Mouse (Mus musculus): ENCODE measurements at regions not wholly inside any gene's neighbourhood (a gene's known extent, or its start where the extent isn't known, plus 50 kb on each side); places are given as distances from the start of the nearest gene placed in this dataset.
"Not testable (repeated sequence)": the region's sequence is repeated elsewhere in the genome, so short reads cannot be mapped to it uniquely, and the experiment has no call there.

DNA sequence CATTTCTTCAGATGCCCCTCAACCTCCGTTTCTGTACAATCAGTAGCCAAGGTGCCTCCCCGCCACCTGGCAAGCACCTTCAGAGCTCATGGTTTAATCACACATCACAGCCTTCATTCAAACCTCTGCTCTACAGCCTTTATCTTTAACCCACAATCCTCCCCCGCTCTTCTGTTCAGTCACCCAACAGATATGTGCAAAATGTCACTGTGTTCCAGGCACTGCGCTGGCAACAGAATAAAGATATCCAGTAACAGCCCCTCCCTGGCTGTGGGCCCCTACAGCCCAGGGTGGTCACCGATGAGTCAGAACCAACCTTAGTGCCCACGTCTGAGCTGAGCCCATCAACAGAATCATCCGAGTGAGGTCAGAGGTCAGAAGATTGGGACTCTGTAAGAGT is 54.3 kb upstream of the Ddr1 start:
- intact Hi-C loops (cut with DNase I): no loop called here
- no peak for DNase-seq

DNA sequence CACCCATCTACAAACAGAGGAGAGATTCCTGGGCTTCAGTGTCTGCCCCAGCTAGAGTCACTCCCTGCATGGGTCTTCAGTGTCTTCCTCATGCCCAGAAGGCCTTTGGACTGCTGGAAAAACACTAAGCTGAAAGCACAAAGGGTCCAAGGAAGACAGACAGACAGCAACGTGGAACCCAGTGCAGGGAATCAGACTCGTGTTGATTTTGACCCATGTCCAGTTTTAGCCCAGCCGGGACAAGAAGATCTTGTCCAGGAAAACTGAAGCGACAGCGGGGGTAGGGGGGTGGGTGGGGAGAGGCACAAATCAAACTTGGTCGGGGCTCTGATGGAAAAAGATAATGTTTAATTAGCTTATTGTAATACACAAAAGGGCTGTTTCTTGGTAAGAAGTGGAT is 55.3 kb upstream of the Ddr1 start:
- DNase-seq: no peak
- intact Hi-C loops (cut with DNase I): no loop called here

DNA sequence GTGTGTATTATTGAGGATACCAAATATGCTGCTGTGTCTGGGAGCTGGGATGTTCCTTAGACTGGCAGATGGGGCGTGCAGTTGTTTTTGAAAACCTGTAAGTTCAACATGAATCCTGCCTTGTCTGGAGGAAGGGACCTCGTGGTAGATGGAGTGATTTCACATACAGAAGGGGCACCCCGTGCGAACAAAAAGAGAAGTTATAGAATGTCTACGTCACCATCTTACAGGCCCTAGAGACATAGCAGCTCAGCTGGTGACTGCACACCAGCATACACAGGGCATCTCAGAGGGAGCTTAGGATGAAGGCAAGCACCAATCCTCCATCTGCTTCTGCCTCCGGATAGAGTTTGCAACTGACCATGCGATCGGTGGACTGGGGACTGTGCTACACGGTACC is 58.2 kb upstream of the Ddr1 start:
- DNase-seq: no peak
- intact Hi-C loops (cut with DNase I): no loop called here

DNA sequence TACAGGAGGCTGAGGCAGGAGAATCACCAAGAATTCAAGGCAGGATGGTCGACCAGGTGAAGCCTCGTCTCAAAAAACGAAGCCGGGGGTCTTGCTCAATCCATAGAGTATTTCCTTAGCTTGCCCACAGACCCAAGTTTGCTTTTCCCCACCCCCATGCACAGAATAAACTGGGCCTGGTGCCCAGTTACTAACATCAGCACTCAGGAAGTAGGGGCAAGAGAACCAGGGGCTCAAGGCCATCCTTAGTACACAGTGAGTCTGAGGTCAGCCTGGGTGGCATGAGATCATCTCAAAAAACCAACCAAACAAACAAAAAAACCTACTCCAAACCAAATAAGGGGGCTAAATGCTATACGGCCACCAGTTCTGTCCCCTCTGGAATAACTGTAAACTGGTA is 58.4 kb upstream of the Ier3 start:
- intact Hi-C loops (cut with DNase I): no loop called here

DNA sequence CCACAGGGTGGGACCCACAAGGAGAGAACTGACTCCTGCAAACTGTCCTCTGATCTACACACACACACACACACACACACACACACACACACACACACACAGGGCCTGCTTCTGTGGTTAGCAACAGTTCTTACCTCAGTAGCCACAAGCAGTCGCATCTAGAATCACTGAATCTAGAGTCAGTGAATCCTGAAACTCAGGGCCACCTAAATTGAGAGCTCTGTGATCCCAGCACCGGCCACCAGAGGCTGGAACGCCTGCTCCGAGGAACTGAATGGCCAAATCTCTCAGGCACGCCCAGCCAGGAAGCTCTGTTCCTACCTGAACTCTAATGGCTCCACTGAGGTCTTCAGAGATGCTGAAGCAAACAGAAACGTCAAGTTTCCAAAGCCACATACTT is 57.6 kb upstream of the Ier3 start:
- intact Hi-C loops (cut with DNase I): no loop called here

More for the DNA sequence above, 58.4 kb upstream of the Ier3 start:
- no peak for DNase-seq

DNA sequence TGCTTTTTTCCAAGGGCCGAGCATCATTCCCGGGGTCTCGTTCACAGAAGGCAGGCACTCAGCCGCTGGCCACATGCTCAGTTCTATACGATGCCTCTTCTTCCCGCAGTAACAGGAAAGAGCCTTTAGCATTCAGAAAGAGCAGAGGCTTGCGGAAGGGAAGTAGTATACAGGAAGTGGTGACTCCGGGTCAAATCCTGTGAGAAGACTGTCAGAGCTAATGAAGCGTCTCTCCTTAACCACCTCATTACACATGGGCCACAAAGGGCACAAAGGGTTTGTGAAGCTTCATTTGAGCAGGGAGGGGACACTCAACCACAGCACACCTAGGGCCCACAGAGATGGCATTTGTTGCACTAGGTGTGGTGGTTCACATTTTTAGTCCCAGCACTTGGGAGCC is 55.1 kb upstream of the Ier3 start:
- intact Hi-C loops (cut with DNase I): no loop called here
- no peak for DNase-seq

More for the DNA sequence above, 57.6 kb upstream of the Ier3 start:
- peak; percentile 36 to 66 for DNase-seq

DNA sequence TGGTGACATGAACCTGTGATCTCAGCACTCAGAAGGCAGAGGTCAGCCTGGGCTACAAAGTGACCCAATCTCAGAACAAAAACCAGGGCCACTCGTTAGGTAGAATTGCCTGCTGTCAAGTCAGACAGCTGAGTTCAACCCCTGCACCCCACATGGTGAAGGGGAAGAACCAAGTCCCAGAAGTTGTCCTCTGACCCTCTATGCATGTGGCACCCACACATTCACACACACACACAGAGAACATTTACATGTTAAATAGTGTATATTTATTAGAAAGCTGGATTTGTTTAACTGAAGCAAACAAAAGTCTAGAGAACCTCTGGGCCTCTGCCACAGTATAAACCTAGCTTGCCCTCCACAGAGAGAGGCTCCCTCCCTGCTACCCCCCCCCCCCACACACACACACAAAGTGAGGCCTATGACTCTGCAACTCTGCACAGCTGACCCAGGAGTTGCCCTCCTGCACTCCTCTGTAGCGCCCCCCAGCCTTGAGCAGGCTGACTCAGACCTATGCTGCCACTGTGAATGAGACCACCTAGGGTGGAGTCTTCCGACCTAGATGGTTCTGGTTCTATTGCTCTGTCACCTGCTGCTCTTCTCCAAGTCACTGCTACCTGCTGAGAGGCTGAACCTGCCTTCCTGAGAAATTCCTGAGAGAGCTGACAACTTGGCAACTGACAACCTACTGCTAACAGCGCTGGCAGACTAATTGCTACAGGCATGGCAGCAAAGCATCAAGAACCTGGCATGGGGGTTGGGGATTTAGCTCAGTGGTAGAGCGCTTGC is 52.1 kb upstream of the Ier3 start:
- intact Hi-C loops (cut with DNase I): no loop called here
- no peak for DNase-seq

DNA sequence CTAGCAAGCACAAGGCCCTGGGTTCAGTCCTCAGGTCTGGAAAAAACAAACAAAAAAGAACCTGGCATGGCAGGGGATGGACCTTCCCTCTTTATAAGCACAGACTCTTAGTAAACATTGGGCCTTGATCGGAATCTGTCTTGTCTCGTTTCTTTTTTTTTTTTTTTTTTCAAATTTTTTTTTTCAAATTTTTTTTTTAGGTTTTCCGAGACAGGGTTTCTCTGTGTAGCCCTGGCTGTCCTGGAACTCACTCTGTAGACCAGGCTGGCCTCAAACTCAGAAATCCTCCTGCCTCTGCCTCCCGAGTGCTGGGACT is 51.6 kb upstream of the Ier3 start:
- DNase-seq; intact Hi-C loops (cut with DNase I): not testable (repeated sequence)

DNA sequence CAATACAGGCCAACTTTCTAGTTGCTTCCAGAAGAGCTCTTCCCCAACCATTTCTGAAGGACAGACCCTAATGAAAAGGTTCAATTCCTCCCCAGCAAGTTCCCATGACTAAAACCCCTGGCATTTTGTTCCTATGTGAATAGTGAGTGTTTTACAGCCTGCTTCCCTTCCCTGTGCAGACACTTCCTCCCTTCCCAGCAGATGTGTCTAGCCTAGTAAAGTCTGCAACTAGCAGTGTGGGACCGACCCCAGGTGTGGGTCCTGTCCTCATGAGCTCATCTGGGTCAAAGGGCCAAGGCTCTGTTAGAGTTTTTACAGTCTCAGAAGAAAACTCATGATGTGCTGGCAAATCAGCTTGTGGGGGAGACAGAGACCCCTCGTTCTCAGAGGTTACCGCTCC is 50.9 kb upstream of the Ier3 start:
- intact Hi-C loops (cut with DNase I): no loop called here
- no peak for DNase-seq

DNA sequence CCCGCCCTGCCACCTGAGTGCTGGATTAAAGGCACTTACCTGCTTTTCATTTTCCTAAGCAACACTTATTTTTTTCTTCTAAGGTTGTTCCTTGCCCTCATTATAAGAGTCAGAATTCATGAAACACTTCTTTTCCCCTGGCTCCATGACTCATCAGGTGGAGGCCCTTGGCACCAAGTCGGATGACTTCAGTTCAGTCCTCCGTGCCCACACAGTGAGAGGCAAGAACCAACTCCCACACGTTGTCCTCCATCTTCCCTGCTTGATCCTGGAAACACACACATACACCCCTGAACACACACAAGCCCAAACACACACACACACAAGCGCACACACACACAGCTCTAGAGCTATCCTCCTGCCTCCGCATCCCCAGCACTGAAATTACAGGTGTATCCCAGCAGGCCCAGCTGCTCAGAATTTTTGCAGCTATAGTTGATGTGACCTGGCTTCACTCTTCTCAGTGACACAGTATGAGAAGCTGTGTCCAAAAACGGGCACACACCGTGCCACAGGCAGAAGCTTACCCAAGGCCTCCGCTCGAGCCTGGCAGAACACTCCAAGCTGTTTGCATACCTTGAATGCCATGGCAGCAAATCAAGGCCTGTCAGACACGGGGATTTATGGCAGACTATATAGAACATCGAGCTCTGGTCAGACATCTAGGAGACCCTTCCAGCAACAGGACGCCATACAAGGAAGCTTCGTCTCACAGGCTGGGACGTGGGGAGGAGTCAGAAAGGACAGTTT is 49.7 kb upstream of the Ier3 start:
- intact Hi-C loops (cut with DNase I): no loop called here

More for the DNA sequence above, 49.7 kb upstream of the Ier3 start:
- DNase-seq: peak in 1 of 2 experiments; percentile 22
